Mouse (Mus musculus) embryonic facial prominence, embryonic 10.5 days (tissue): Measurements from ENCODE around the gene Emilin2. TPM values are rescaled to one million over a fixed set of nuclear protein-coding genes. Genes with fewer than 3 reads are reported as not detected.

Experiments
- DNase-seq: peaks from one replicate; pipeline ENCODE4 v3.0.0-alpha.2; 2017; ENCODE audit warnings: low spot score
- H3K27ac ChIP-seq: fragments of 300-500 bp; sonication (generic); replicated peaks from 2 replicates; pipeline ENCODE4 v1.5.1; 2016; ENCODE audit warnings: mild to moderate bottlenecking
- H3K27me3 ChIP-seq: fragments of 300-500 bp; sonication (generic); replicated peaks from 2 replicates; pipeline ENCODE4 v1.6.1; 2016; ENCODE audit warnings: low read depth, mild to moderate bottlenecking; ENCODE audit not compliant: poor library complexity, severe bottlenecking
- H3K36me3 ChIP-seq: fragments of 300-500 bp; sonication (generic); replicated peaks from 2 replicates; pipeline ENCODE4 v1.6.1; 2016; ENCODE audit warnings: mild to moderate bottlenecking, moderate library complexity
- H3K4me1 ChIP-seq: fragments of 300-500 bp; sonication (generic); 2 replicates; pipeline ENCODE4 v1.6.1; 2016
- H3K4me3 ChIP-seq: fragments of 300-500 bp; sonication (generic); 2 replicates; pipeline ENCODE4 v1.5.1; 2016; ENCODE audit warnings: mild to moderate bottlenecking, moderate library complexity
- H3K9me3 ChIP-seq: fragments of 300-500 bp; sonication (generic); 2 replicates; pipeline ENCODE4 v1.6.1; 2016; ENCODE audit warnings: mild to moderate bottlenecking
- WGBS: fragments of 180-500 bp; shearing (Covaris S2); methylation state at CpG from one replicate; pipeline ENCODE4 v1.1.7; 2016; 5-methylcytosine and 5-hydroxymethylcytosine counted together
- polyA plus RNA-seq: library from polyadenylated mRNA; unstranded; fragments of >200 nt; fragmentation: Nextera tagmentation; extraction: Ambion mirVana; gene quantifications from 2 replicates; pipeline ENCODE4 v1.2.1, GENCODE M21; 2016

Gene Emilin2
- polyA plus RNA-seq, 1 experiment from 2014 or later, result 22.2 TPM

DNA sequence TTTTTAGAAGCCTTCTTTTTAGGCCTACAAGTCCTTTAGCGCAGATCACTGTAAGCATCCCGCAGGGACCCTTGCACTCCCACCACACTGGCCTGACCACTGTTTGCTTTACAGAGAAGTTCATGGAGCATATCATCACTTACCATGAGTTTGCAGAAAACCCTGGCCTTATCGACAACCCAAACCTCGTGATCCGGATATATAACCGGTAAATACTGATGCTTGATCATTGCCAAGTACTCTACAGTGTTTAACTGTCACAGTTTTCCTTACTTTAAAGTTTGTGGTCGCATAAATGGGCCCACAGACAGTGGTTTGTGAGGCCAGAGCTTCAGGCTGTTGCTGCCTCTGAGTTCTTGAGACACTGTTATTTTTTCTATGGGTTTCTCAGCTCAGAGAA lies 73.3 kb downstream of the Emilin2 start:
- H3K9me3 ChIP-seq, result no peaks in the 10 kb centered on the region
- H3K27ac ChIP-seq, result no peak overlapping the region
- DNase-seq, result no peak
- H3K4me3 ChIP-seq, result no peak overlapping the region
- H3K4me1 ChIP-seq, result no peaks in the 10 kb centered on the region
- H3K27me3 ChIP-seq, result no peaks in the 10 kb centered on the region
- 94% methylated on average over 7 of the region's 7 CpGs for WGBS
- H3K36me3 ChIP-seq, result peaks cover 86% of the 10 kb centered on the region

- H3K27me3 ChIP-seq, result no peaks in the 10 kb centered on the region
- no peak for DNase-seq
- H3K36me3 ChIP-seq, result peaks cover 82% of the 10 kb centered on the region
- whole genome bisulfite sequencing, result 91% methylated on average over 12 of the region's 12 CpGs
- no peaks in the 10 kb centered on the region for H3K4me1 ChIP-seq
- no peak overlapping the region for H3K27ac ChIP-seq
- H3K9me3 ChIP-seq, result no peaks in the 10 kb centered on the region
- H3K4me3 ChIP-seq, result no peak overlapping the region
These were observed 76.4 kb downstream of the Emilin2 start for GRCm38 (mm10) chr17:71235229-71235958.

DNA sequence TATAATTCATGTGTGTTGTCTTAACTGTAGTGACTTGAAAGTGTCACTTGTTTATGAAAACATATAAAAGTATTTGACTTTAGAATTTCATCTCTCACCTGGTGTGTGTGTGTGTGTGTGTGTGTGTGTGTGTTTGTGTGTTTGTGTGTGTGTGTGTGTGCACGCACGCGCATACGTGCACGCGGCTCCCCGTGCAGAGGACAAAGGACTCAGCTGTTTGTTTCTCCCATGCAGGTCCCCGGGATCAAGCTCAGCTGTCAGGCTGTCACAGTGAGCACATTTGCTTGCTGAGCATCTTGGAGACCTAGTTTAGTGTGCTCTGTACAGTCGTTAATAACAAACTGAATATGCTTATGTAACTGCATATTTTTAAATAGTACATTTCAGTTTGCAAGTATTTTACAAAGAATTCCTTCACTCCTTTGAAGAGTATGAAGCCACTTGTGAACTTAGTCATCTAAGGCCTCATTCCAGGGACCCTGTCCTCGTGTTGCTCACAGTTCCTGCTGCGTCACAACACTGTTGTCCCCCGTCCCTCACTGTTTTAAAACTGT lies 77.7 kb downstream of the Emilin2 start:
- Histone ChIP-seq H3K36me3 (peaks cover 79% of the 10 kb centered on the region), H3K4me1 (peaks cover 4% of the 10 kb centered on the region; the same call in 1 of the 2 replicates), H3K9me3 (no peaks in the 10 kb centered on the region), H3K27ac (no peak overlapping the region), H3K4me3 (no peak overlapping the region), H3K27me3 (no peaks in the 10 kb centered on the region)
- WGBS, result 95% methylated on average over 12 of the region's 12 CpGs
- DNase-seq, result no peak

DNA sequence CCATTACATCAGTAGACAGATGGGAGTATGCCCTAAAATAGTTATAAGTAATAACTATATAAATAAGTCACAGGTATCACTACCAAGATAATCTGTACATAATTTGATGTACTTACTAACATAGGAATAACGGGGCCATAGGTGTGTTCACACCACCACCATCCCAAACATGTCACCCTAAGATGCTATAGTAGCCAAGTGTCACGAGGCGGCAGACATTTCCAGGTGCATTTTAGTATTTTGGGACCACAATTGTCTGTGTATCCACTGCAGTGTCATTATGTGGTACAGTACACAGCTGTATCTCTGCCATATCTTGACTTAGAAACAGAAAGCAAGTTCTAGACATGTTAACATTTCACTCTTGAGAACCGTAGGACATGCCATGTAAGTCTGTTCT lies 78.6 kb downstream of the Emilin2 start:
- no peak for DNase-seq
- WGBS, result 96% methylated on average over 4 of the region's 4 CpGs
- Histone ChIP-seq H3K27ac (no peak overlapping the region), H3K36me3 (peaks cover 73% of the 10 kb centered on the region), H3K4me3 (no peak overlapping the region), H3K9me3 (no peaks in the 10 kb centered on the region), H3K27me3 (no peaks in the 10 kb centered on the region), H3K4me1 (peaks cover 4% of the 10 kb centered on the region; the same call in 1 of the 2 replicates)

DNA sequence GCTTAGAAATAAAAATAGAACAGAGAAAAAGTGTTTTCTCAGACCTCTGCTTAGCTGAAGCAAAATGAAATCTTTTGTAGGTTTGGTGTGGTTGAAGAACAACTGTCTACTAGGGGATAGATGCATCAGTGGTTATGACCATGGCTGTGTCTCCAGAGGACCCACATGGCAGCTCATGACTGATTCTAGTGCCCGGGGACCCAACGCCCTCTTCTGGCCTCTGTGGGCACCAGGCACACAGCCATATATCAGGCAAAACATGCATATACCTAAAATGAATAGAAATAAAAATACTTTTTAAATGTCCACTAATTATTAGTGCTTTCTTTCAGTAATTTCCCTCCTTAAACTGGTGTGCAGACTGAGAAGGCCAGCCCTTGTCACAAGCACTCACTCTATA lies 79.8 kb downstream of the Emilin2 start:
- Histone ChIP-seq H3K36me3 (peaks cover 61% of the 10 kb centered on the region), H3K4me3 (no peak overlapping the region), H3K4me1 (peaks cover 4% of the 10 kb centered on the region; the same call in 1 of the 2 replicates), H3K27ac (no peak overlapping the region), H3K9me3 (no peaks in the 10 kb centered on the region), H3K27me3 (no peaks in the 10 kb centered on the region)
- WGBS, result 88% methylated on average over 2 of the region's 2 CpGs
- no peak for DNase-seq

GRCm38 (mm10) chr17:71230108-71230709 lies 81.6 kb downstream of the Emilin2 start:
- WGBS, result 67% methylated on average over 9 of the region's 9 CpGs
- peak overlapping the region; percentile 61; the same call in 1 of the 2 replicates for H3K27ac ChIP-seq
- DNase-seq, result peak; percentile 27
- peaks cover 53% of the 10 kb centered on the region for H3K36me3 ChIP-seq
- no peaks in the 10 kb centered on the region for H3K9me3 ChIP-seq
- no peak overlapping the region for H3K4me3 ChIP-seq
- no peaks in the 10 kb centered on the region for H3K27me3 ChIP-seq
- H3K4me1 ChIP-seq, result peaks cover 4% of the 10 kb centered on the region; the same call in 1 of the 2 replicates

GRCm38 (mm10) chr17:71228651-71229050 lies 83.1 kb downstream of the Emilin2 start:
- H3K9me3 ChIP-seq, result no peaks in the 10 kb centered on the region
- no peak overlapping the region for H3K27ac ChIP-seq

GRCm38 (mm10) chr17:71227128-71227895 lies 84.5 kb downstream of the Emilin2 start:
- Histone ChIP-seq H3K27me3 (no peaks in the 10 kb centered on the region), H3K27ac (no peak overlapping the region), H3K4me3 (no peak overlapping the region), H3K4me1 (peaks cover 4% of the 10 kb centered on the region; the same call in 1 of the 2 replicates), H3K9me3 (no peaks in the 10 kb centered on the region), H3K36me3 (peaks cover 48% of the 10 kb centered on the region)
- WGBS, result 90% methylated on average over 9 of the region's 9 CpGs
- DNase-seq, result no peak

More at GRCm38 (mm10) chr17:71228651-71229050, 83.1 kb downstream of the Emilin2 start:
- no peaks in the 10 kb centered on the region for H3K27me3 ChIP-seq
- H3K36me3 ChIP-seq, result peaks cover 55% of the 10 kb centered on the region
- 91% methylated on average over 7 of the region's 7 CpGs for whole genome bisulfite sequencing
- H3K4me1 ChIP-seq, result peaks cover 4% of the 10 kb centered on the region; the same call in 1 of the 2 replicates
- no peak for DNase-seq
- no peak overlapping the region for H3K4me3 ChIP-seq

- peaks cover 44% of the 10 kb centered on the region for H3K36me3 ChIP-seq
- WGBS, result 33% methylated on average over 5 of the region's 5 CpGs
- peak; percentile 52 for DNase-seq
These were observed 86.7 kb downstream of the Emilin2 start for GRCm38 (mm10) chr17:71225091-71225490.

DNA sequence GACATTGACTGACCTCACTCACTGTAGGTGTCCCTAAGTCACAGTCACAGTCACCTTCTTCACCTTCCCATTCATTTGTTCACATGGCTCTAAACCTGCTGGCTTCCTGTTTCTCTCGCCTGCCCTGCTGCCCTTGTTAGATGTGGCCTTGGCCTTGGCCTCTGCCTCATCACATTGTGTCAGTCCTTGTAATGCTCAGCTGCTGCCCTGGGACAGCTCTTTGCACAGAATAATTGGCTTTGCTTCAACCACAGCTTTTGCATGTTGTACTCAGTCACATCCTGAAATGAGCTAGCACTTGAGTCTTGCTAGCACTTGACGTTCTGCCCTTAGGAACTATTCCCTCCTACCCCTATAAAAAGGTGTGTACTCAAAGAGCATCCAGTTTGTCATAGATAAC lies 87.3 kb downstream of the Emilin2 start:
- no peak overlapping the region for H3K4me3 ChIP-seq
- H3K36me3 ChIP-seq, result peaks cover 39% of the 10 kb centered on the region
- WGBS, result 70% methylated on average over 2 of the region's 2 CpGs
- H3K9me3 ChIP-seq, result no peaks in the 10 kb centered on the region
- H3K4me1 ChIP-seq, result no peaks in the 10 kb centered on the region
- H3K27me3 ChIP-seq, result no peaks in the 10 kb centered on the region
- no peak overlapping the region for H3K27ac ChIP-seq
- DNase-seq, result no peak

More at GRCm38 (mm10) chr17:71225091-71225490, 86.7 kb downstream of the Emilin2 start:
- H3K27me3 ChIP-seq, result no peaks in the 10 kb centered on the region
- no peak overlapping the region for H3K27ac ChIP-seq
- no peak overlapping the region for H3K4me3 ChIP-seq
- H3K4me1 ChIP-seq, result peaks cover 3% of the 10 kb centered on the region; the same call in 1 of the 2 replicates
- H3K9me3 ChIP-seq, result no peaks in the 10 kb centered on the region

DNA sequence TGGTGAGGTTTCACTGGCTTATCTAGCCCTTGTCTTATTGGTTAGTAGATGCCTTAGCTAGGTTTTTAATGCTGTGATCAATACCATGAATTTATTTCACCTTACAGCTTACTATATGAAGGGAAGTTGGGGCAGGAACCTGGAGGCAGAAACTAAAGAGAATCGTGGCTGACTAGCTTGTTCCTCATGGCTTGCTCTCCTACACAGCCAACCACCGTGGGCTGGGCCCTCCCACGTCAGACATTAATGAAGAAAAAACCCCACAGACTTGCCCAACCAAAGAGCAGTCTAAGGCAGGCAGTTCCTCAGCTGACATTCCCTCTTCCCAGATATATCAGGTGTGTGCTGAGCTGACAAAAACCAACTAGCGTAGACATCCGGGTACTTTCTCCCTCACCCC lies 88.1 kb downstream of the Emilin2 start:
- no peak overlapping the region for H3K4me3 ChIP-seq
- no peaks in the 10 kb centered on the region for H3K27me3 ChIP-seq
- no peak for DNase-seq
- H3K27ac ChIP-seq, result no peak overlapping the region
- H3K4me1 ChIP-seq, result no peaks in the 10 kb centered on the region
- peaks cover 45% of the 10 kb centered on the region for H3K36me3 ChIP-seq
- 84% methylated on average over 5 of the region's 5 CpGs for WGBS
- H3K9me3 ChIP-seq, result no peaks in the 10 kb centered on the region

DNA sequence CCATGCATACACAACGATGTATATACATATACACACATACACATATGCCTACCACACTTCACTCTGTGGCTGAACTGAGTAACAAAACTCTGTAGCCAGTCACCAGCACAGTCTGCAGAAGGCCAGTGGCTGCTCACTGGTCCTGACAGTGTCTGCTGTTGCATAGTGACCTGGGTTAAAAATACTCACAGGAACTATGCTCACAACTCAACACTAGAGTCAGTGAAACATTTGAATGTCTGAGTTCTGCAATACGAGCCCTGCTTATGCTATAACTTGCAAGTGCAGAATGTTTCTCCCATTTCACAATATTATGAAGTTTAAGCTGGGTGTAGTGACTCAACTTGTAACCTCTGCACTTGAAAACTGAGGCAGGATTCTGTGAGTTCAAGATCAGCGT lies 90.4 kb downstream of the Emilin2 start:
- Histone ChIP-seq H3K9me3 (0 out of 2 replicates have a peak, but pooled peaks cover 2% of the 10 kb centered on the region), H3K4me3 (no peak overlapping the region), H3K27ac (no peak overlapping the region), H3K36me3 (peaks cover 60% of the 10 kb centered on the region), H3K27me3 (no peaks in the 10 kb centered on the region), H3K4me1 (no peaks in the 10 kb centered on the region)
- no peak for DNase-seq
- 88% methylated on average over 3 of the region's 3 CpGs for WGBS
